Mouse (Mus musculus): ENCODE measurements at regions not wholly inside any gene's neighbourhood (a gene's known extent, or its start where the extent isn't known, plus 50 kb on each side); places are given as distances from the start of the nearest gene placed in this dataset.

DNA sequence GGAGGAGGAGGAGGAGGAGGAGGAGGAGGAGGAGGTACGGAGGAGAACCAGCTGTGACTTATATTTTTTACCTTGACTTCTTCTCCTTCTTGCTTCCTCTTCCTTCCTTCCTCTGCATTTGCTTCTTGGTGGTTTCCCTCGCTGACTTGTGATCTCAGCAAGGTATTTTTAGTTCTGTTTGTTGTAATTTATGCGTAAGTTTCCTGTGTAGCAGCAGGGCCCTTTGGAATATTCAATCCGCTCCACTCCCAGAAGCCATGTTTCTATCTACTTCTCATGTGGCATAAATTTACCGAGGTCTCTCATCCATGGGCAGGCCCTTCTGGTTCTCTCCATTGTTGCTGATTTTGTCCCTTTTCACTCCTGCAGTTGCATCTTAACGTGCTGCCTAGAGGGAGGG lies 83.3 kb upstream of the Lipc start:
- TF ChIP-seq CTCF (IDR thresholded peaks at IDR 0.05) (no peak), EP300 (IDR thresholded peaks at IDR 0.05) (no peak)

Measured in lung, postnatal 0 days (tissue).